ENCODE assay signal across 8 mouse cellular contexts in genomic region chr11:116653234-116653633, GRCm38 (mm10). TPM values are rescaled to one million over a fixed set of nuclear protein-coding genes. Genes with fewer than 3 reads are reported as not detected.
DNase-seq lines count a peak whose midpoint lies in the region; ATAC-seq and TF ChIP-seq lines count a peak whose summit lies in the region.

TSS of gene Prcd (plus strand) at chr11:116653534.

- no peaks in the 10 kb centered on the region for H3K9me3 ChIP-seq in hindbrain, embryonic 13.5 days
- no peaks in the 10 kb centered on the region for H3K9me3 ChIP-seq in midbrain, embryonic 14.5 days (ENCODE audit: control insufficient read depth, low read length)

- DNase-seq in kidney, adult 2 months, result no peak
- DNase-seq in kidney, adult 8-10 months, result no peak
- DNase-seq in midbrain, embryonic 14.5 days, result no peak
- no peak for DNase-seq in ovary, postnatal 10 days (ENCODE audit: low spot score)
- no peak for DNase-seq in ovary, postnatal 36 days (ENCODE audit: low spot score)
- DNase-seq in lung, postnatal 25 days (ENCODE audit: low spot score), result no peak

- peak within 1 kb of the TSS; percentile 89 for H3K9ac ChIP-seq in hindbrain, embryonic 13.5 days
- peak within 1 kb of the TSS; percentile 78 for H3K9ac ChIP-seq in midbrain, embryonic 14.5 days (replicated peaks; ENCODE audit: low read length)

- no peaks in the 10 kb centered on the region for H3K4me1 ChIP-seq in kidney, adult 2 months (ENCODE audit: control insufficient read depth, insufficient read depth, low read length)
- H3K4me1 ChIP-seq in cortical plate, adult 2 months (ENCODE audit: control insufficient read depth, insufficient read depth, low read length), result peaks cover 8% of the 10 kb centered on the region
- H3K4me1 ChIP-seq in hindbrain, embryonic 13.5 days (replicated peaks), result peaks cover 56% of the 10 kb centered on the region
- peaks cover 12% of the 10 kb centered on the region; the same call in 1 of the 2 replicates for H3K4me1 ChIP-seq in midbrain, embryonic 14.5 days (ENCODE audit: control insufficient read depth, insufficient read depth, low read length)

- ATAC-seq in hindbrain, embryonic 13.5 days (ENCODE audit: low FRiP score), result no peak
- no peak for ATAC-seq in midbrain, embryonic 14.5 days (ENCODE audit: low FRiP score, low TSS enrichment)

- no peaks in the 10 kb centered on the region for H3K27me3 ChIP-seq in kidney, adult 2 months (replicated peaks; ENCODE audit: control insufficient read depth, insufficient read depth, low read length)
- peaks cover 62% of the 10 kb centered on the region for H3K27me3 ChIP-seq in hindbrain, embryonic 13.5 days
- peaks cover 19% of the 10 kb centered on the region; the same call in 1 of the 2 replicates for H3K27me3 ChIP-seq in midbrain, embryonic 14.5 days (ENCODE audit: control insufficient read depth, insufficient read depth, low read length)

- 15% methylated on average over 10 of the region's 10 CpGs for WGBS in kidney, adult 2 months
- 1% methylated on average over 9 of the region's 10 CpGs for WGBS in hindbrain, embryonic 13.5 days
- 5% methylated on average over 10 of the region's 10 CpGs for WGBS in midbrain, embryonic 14.5 days

- TF ChIP-seq POLR2A in kidney, adult 2 months (IDR thresholded peaks at IDR 0.05; ENCODE audit: low read depth, low read length), result no peak
- TF ChIP-seq POLR2A in cortical plate, adult 2 months (IDR thresholded peaks at IDR 0.05; ENCODE audit: extremely low read depth, insufficient read depth, low read length), result no peak

- H3K27ac ChIP-seq in kidney, adult 2 months (ENCODE audit: insufficient read depth, low read depth, low read length), result no peak within 1 kb of the TSS
- peak within 1 kb of the TSS; percentile 81 for H3K27ac ChIP-seq in cortical plate, adult 2 months (ENCODE audit: insufficient read depth, low read length)
- peak within 1 kb of the TSS; percentile 52 for H3K27ac ChIP-seq in hindbrain, embryonic 13.5 days
- H3K27ac ChIP-seq in midbrain, embryonic 14.5 days (replicated peaks; ENCODE audit: low read depth, low read length), result peak within 1 kb of the TSS; percentile 28; the same call in 1 of the 2 replicates

- peak within 1 kb of the TSS; percentile 53 for H3K4me3 ChIP-seq in kidney, adult 2 months (ENCODE audit: insufficient read depth, low read depth, low read length)
- peak within 1 kb of the TSS; percentile 74 for H3K4me3 ChIP-seq in cortical plate, adult 2 months (ENCODE audit: insufficient read depth, low read length)
- H3K4me3 ChIP-seq in hindbrain, embryonic 13.5 days, result peak within 1 kb of the TSS; percentile 56
- H3K4me3 ChIP-seq in midbrain, embryonic 14.5 days (replicated peaks; ENCODE audit: low read depth, low read length), result peak within 1 kb of the TSS; percentile 57

- H3K4me2 ChIP-seq in hindbrain, embryonic 13.5 days, result peak within 1 kb of the TSS; percentile 93
- peak within 1 kb of the TSS; percentile 94 for H3K4me2 ChIP-seq in midbrain, embryonic 14.5 days (ENCODE audit: low read length)

- TF ChIP-seq CTCF in kidney, adult 2 months (conservative IDR thresholded peaks at IDR 0.05; ENCODE audit: insufficient read depth, insufficient read length, low read depth, low read length), result no peak
- TF ChIP-seq CTCF in cortical plate, adult 2 months (IDR thresholded peaks at IDR 0.05; ENCODE audit: extremely low read depth, insufficient read depth, low read length), result no peak

- no peaks in the 10 kb centered on the region for H3K36me3 ChIP-seq in kidney, adult 2 months (ENCODE audit: control insufficient read depth, insufficient read depth, low read length)
- H3K36me3 ChIP-seq in hindbrain, embryonic 13.5 days, result peaks cover 5% of the 10 kb centered on the region
- 0 out of 2 replicates have a peak, but pooled peaks cover 5% of the 10 kb centered on the region for H3K36me3 ChIP-seq in midbrain, embryonic 14.5 days (ENCODE audit: control insufficient read depth, insufficient read depth, low read length)

RNA-seq across cellular contexts. Expression of gene Prcd, which starts in this region (rescaled TPM):
- 0.44 and 0.52 TPM in 2 replicates for polyA plus RNA-seq in kidney, adult 2 months (2012; rRNA removed)
- 8.2 and 8.4 TPM in 2 replicates for polyA plus RNA-seq in cortical plate, adult 2 months (2012; rRNA removed)
- 1.2 and 1.4 TPM in 2 replicates for polyA plus RNA-seq in hindbrain, embryonic 13.5 days (2015; fragmentation: Nextera tagmentation; extraction: Ambion mirVana)
- 1.6 and 3.3 TPM in 2 replicates for polyA plus RNA-seq in midbrain, embryonic 14.5 days (2014; fragmentation: Nextera tagmentation; extraction: Ambion mirVana)
